Mouse (Mus musculus): ENCODE results near the gene Gclc.

DNA sequence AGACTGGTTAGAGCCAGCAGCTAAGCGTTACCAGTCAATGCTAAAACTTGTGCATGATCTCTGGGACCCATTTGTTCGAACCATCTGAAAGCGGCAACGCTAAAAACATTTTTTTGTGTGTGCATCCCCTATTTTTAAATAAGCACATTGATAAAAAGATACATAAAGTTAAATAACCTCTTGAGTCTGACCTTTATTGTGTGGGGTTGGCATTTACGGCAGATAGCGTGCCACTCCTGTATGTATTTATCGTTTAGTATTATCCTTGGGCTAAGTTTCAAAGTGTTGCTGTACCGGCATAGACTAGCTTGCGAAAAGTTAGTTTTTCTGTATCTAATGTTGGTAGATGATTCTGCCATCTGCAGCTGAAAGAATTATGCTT, 1.1 kb downstream of the Gclc start:
- TF ChIP-seq CTCF (IDR thresholded peaks at IDR 0.05; ENCODE audit: low read depth), result no peak
- no peak for TF ChIP-seq EP300 (optimal IDR thresholded peaks at IDR 0.05)

Measured in stomach, postnatal 0 days (tissue).